Comparison of ENCODE assay signal across 15 mouse cellular contexts in the genomic region with DNA sequence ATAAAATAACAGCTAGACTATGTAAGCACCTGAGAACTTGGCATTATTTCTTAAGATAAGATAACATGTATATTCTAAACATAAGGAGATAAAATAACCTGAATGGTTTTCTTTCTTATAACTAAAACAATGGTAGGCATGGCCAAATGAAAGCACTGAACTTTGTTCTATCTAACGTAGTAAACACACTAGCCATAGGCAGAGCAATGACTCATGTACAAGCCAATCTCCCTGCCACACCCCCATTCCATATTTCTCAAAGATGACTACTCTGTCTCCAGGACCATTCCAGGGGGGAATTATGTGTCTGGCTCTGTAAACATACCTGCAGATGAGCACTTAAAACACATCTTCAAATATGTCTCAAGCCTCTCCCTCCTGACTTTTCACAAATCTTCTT.
"Had no signal": no experiment of that assay in that cellular context is flagged by ENCODE, and none has a peak within 500 bp of the region (broad histone marks: within the 10 kb centered on the region; RNA-seq: fewer than 3 reads in every experiment).

No protein-coding gene starts in this region.

- H3K27ac ChIP-seq: liver, embryonic 14.5 days; midbrain, embryonic 10.5 days; midbrain, embryonic 12.5 days; neural tube, embryonic 13.5 days had no signal

- DNase-seq: lung, adult 18-20 months; lung, embryonic 14.5 days; lung, postnatal 10 days; lung, postnatal 4 days; midbrain, embryonic 14.5 days; right cerebral cortex, postnatal 14 days; thymus, adult 2 months; thymus, postnatal 25 days; thymus, postnatal 4 days had no signal

- ATAC-seq: midbrain, embryonic 16.5 days had no signal

- H3K9me3 ChIP-seq: midbrain, embryonic 10.5 days; midbrain, embryonic 12.5 days; neural tube, embryonic 13.5 days had no signal

- H3K36me3 ChIP-seq: midbrain, embryonic 10.5 days; midbrain, embryonic 12.5 days; neural tube, embryonic 13.5 days had no signal

- H3K27me3 ChIP-seq: midbrain, embryonic 12.5 days; neural tube, embryonic 13.5 days had no signal

- H3K4me2 ChIP-seq: lung, embryonic 14.5 days; midbrain, embryonic 12.5 days; neural tube, embryonic 13.5 days had no signal

- H3K4me3 ChIP-seq: midbrain, embryonic 10.5 days; midbrain, embryonic 12.5 days; myocyte; neural tube, embryonic 13.5 days had no signal

- H3K9ac ChIP-seq: liver, embryonic 14.5 days; lung, embryonic 14.5 days; midbrain, embryonic 12.5 days; neural tube, embryonic 13.5 days had no signal

- H3K4me1 ChIP-seq: midbrain, embryonic 10.5 days; midbrain, embryonic 12.5 days; neural tube, embryonic 13.5 days had no signal
